Mouse (Mus musculus): ENCODE results near the gene Ube2k. TPM values are rescaled to one million over a fixed set of nuclear protein-coding genes. Genes with fewer than 3 reads are reported as not detected.

The Ube2k gene
- polyA plus RNA-seq, 1 experiment from 2014 or later, result 192 TPM

GRCm38 (mm10) chr5:65541889-65542288, 4.9 kb downstream of the Ube2k start:
- Histone ChIP-seq H3K9me3 (replicated peaks) (no peaks in the 10 kb centered on the region), H3K4me3 (no peak overlapping the region), H3K4me1 (peaks cover 13% of the 10 kb centered on the region), H3K36me3 (peaks cover 39% of the 10 kb centered on the region), H3K27me3 (ENCODE audit: low read depth, poor library complexity, severe bottlenecking) (no peaks in the 10 kb centered on the region), H3K27ac (replicated peaks) (no peak overlapping the region)
- 93% methylated on average over 3 of the region's 3 CpGs for WGBS
- DNase-seq (ENCODE audit: low spot score), result no peak

GRCm38 (mm10) chr5:65543491-65543890, 6.5 kb downstream of the Ube2k start:
- Histone ChIP-seq H3K27ac (replicated peaks) (no peak overlapping the region), H3K4me3 (no peak overlapping the region), H3K9me3 (replicated peaks) (no peaks in the 10 kb centered on the region), H3K4me1 (peaks cover 10% of the 10 kb centered on the region), H3K36me3 (peaks cover 49% of the 10 kb centered on the region), H3K27me3 (ENCODE audit: low read depth, poor library complexity, severe bottlenecking) (no peaks in the 10 kb centered on the region)
- whole genome bisulfite sequencing, result 88% methylated on average over 1 of the region's 1 CpGs
- no peak for DNase-seq (ENCODE audit: low spot score)

DNA sequence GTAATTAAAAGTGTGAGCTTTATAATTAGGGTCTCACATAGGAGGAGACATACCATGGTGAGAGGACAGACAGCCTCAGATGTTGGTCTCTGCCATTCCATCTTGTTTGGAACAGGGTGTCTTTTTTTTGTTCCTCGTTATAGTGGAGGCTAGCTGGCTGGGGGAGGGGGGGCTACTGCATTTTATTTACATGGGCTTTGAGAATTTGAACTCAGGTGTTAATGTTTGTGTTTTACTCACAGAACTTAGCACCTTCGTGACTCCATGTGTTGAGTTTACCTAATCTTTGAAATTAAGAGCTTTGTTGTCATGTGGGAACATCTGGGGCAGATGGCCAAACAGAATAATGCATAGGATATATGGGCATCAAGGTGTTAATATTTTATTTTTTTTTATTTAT, 7.6 kb downstream of the Ube2k start:
- Histone ChIP-seq H3K4me3 (no peak overlapping the region), H3K9me3 (replicated peaks) (no peaks in the 10 kb centered on the region), H3K36me3 (peaks cover 59% of the 10 kb centered on the region), H3K4me1 (no peaks in the 10 kb centered on the region), H3K27me3 (ENCODE audit: low read depth, poor library complexity, severe bottlenecking) (no peaks in the 10 kb centered on the region), H3K27ac (replicated peaks) (no peak overlapping the region)
- DNase-seq (ENCODE audit: low spot score), result no peak
- 90% methylated on average over 2 of the region's 2 CpGs for WGBS

- Histone ChIP-seq H3K4me3 (no peak overlapping the region), H3K4me1 (no peaks in the 10 kb centered on the region), H3K36me3 (peaks cover 85% of the 10 kb centered on the region), H3K9me3 (replicated peaks) (peaks cover 3% of the 10 kb centered on the region), H3K27me3 (ENCODE audit: low read depth, poor library complexity, severe bottlenecking) (no peaks in the 10 kb centered on the region), H3K27ac (replicated peaks) (no peak overlapping the region)
- WGBS, result 98% methylated on average over 1 of the region's 1 CpGs
- no peak for DNase-seq (ENCODE audit: low spot score)
These were observed 12.6 kb downstream of the Ube2k start for GRCm38 (mm10) chr5:65549677-65550076.

DNA sequence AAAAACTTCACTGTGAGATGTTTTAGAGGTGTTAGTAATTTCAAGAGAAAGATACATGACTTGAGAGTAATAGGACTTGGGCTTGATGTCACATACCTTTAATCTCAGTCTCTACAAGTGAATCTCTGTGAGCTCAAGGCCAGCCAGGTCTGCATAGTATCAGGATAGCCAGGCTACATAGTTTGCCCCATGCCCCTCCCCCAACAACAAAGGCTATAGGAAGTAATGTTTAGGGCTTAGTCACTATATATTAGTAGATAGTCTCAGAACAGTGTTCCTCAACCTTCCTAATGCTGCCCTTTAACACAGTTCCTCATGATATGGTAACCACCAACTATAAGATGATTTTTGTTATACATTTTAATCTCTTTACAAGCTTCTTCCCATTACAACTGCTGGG, 20.1 kb downstream of the Ube2k start:
- DNase-seq (ENCODE audit: low spot score), result no peak
- Histone ChIP-seq H3K27me3 (ENCODE audit: low read depth, poor library complexity, severe bottlenecking) (no peaks in the 10 kb centered on the region), H3K9me3 (replicated peaks) (peaks cover 3% of the 10 kb centered on the region), H3K4me3 (no peak overlapping the region), H3K27ac (replicated peaks) (no peak overlapping the region), H3K4me1 (peaks cover 11% of the 10 kb centered on the region), H3K36me3 (peaks cover 43% of the 10 kb centered on the region)

- no peak for DNase-seq (ENCODE audit: low spot score)
- no peak overlapping the region for H3K27ac ChIP-seq (replicated peaks)
These were observed 24.3 kb downstream of the Ube2k start for GRCm38 (mm10) chr5:65561125-65561893.

GRCm38 (mm10) chr5:65565486-65565885, 28.5 kb downstream of the Ube2k start:
- H3K4me3 ChIP-seq, result no peak overlapping the region
- H3K36me3 ChIP-seq, result peaks cover 37% of the 10 kb centered on the region
- DNase-seq (ENCODE audit: low spot score), result no peak
- no peaks in the 10 kb centered on the region for H3K9me3 ChIP-seq (replicated peaks)
- peaks cover 10% of the 10 kb centered on the region for H3K4me1 ChIP-seq
- 89% methylated on average over 2 of the region's 2 CpGs for WGBS
- H3K27me3 ChIP-seq (ENCODE audit: low read depth, poor library complexity, severe bottlenecking), result no peaks in the 10 kb centered on the region
- H3K27ac ChIP-seq (replicated peaks), result no peak overlapping the region

More at GRCm38 (mm10) chr5:65561125-65561893, 24.3 kb downstream of the Ube2k start:
- peaks cover 11% of the 10 kb centered on the region for H3K4me1 ChIP-seq
- no peak overlapping the region for H3K4me3 ChIP-seq
- H3K27me3 ChIP-seq (ENCODE audit: low read depth, poor library complexity, severe bottlenecking), result no peaks in the 10 kb centered on the region
- H3K9me3 ChIP-seq (replicated peaks), result no peaks in the 10 kb centered on the region
- WGBS, result 36% methylated on average over 20 of the region's 20 CpGs
- peaks cover 15% of the 10 kb centered on the region; the same call in 1 of the 2 replicates for H3K36me3 ChIP-seq

DNA sequence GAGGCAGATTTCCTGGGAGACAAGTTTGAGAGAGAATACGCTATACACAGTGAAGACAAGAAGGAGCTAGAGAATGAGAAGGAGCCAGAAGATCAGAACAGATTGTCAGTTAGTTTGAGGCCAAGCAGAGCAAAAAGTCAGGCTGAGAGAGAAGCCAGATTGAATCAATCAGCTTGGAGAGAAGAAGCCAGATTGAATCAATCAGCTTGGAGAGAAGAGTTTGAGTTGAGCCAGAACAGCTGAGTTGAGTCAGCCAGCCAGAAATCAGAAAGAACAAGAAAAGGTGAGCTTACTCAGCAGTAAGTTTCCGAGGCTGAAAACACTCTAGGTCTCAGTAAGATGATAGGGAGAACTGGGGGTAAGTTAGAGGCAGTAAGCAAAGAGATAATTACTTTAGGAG, 37.8 kb downstream of the Ube2k start:
- no peak for DNase-seq (ENCODE audit: low spot score)
- WGBS, result 88% methylated on average over 2 of the region's 2 CpGs
- no peak overlapping the region for H3K4me3 ChIP-seq

GRCm38 (mm10) chr5:65575896-65576295, 38.9 kb downstream of the Ube2k start:
- no peaks in the 10 kb centered on the region for H3K9me3 ChIP-seq (replicated peaks)
- H3K27me3 ChIP-seq (ENCODE audit: low read depth, poor library complexity, severe bottlenecking), result no peaks in the 10 kb centered on the region
- WGBS, result 90% methylated on average over 2 of the region's 2 CpGs
- no peaks in the 10 kb centered on the region for H3K4me1 ChIP-seq
- H3K36me3 ChIP-seq, result peaks cover 62% of the 10 kb centered on the region
- no peak overlapping the region for H3K27ac ChIP-seq (replicated peaks)
- no peak overlapping the region for H3K4me3 ChIP-seq
- no peak for DNase-seq (ENCODE audit: low spot score)

More for the DNA sequence above, 37.8 kb downstream of the Ube2k start:
- no peaks in the 10 kb centered on the region for H3K27me3 ChIP-seq (ENCODE audit: low read depth, poor library complexity, severe bottlenecking)
- peaks cover 61% of the 10 kb centered on the region for H3K36me3 ChIP-seq
- no peaks in the 10 kb centered on the region for H3K4me1 ChIP-seq
- no peaks in the 10 kb centered on the region for H3K9me3 ChIP-seq (replicated peaks)
- H3K27ac ChIP-seq (replicated peaks), result no peak overlapping the region

- no peak for DNase-seq (ENCODE audit: low spot score)
- no peak overlapping the region for H3K4me3 ChIP-seq
- H3K36me3 ChIP-seq, result peaks cover 64% of the 10 kb centered on the region
- no peak overlapping the region for H3K27ac ChIP-seq (replicated peaks)
- no peaks in the 10 kb centered on the region for H3K27me3 ChIP-seq (ENCODE audit: low read depth, poor library complexity, severe bottlenecking)
- H3K4me1 ChIP-seq, result no peaks in the 10 kb centered on the region
- H3K9me3 ChIP-seq (replicated peaks), result no peaks in the 10 kb centered on the region
- WGBS, result 82% methylated on average over 3 of the region's 3 CpGs
These were observed 41.5 kb downstream of the Ube2k start for GRCm38 (mm10) chr5:65578545-65578944.

GRCm38 (mm10) chr5:65586291-65586690, 49.3 kb downstream of the Ube2k start:
- Histone ChIP-seq H3K27ac (replicated peaks) (no peak overlapping the region), H3K9me3 (replicated peaks) (no peaks in the 10 kb centered on the region), H3K36me3 (peaks cover 86% of the 10 kb centered on the region), H3K4me3 (no peak overlapping the region), H3K27me3 (ENCODE audit: low read depth, poor library complexity, severe bottlenecking) (no peaks in the 10 kb centered on the region), H3K4me1 (no peaks in the 10 kb centered on the region)
- no peak for DNase-seq (ENCODE audit: low spot score)
- WGBS, result 95% methylated on average over 5 of the region's 5 CpGs

- DNase-seq (ENCODE audit: low spot score), result no peak
- H3K27me3 ChIP-seq (ENCODE audit: low read depth, poor library complexity, severe bottlenecking), result no peaks in the 10 kb centered on the region
These were observed 53.2 kb downstream of the Ube2k start for GRCm38 (mm10) chr5:65590199-65590598.

GRCm38 (mm10) chr5:65592421-65592820, 55.4 kb downstream of the Ube2k start:
- Histone ChIP-seq H3K9me3 (replicated peaks) (no peaks in the 10 kb centered on the region), H3K27ac (replicated peaks) (no peak overlapping the region), H3K4me3 (no peak overlapping the region), H3K27me3 (ENCODE audit: low read depth, poor library complexity, severe bottlenecking) (no peaks in the 10 kb centered on the region), H3K36me3 (peaks cover 85% of the 10 kb centered on the region), H3K4me1 (no peaks in the 10 kb centered on the region)
- no peak for DNase-seq (ENCODE audit: low spot score)
- WGBS, result 94% methylated on average over 2 of the region's 2 CpGs

More at GRCm38 (mm10) chr5:65590199-65590598, 53.2 kb downstream of the Ube2k start:
- no peak overlapping the region for H3K4me3 ChIP-seq
- no peak overlapping the region for H3K27ac ChIP-seq (replicated peaks)
- H3K9me3 ChIP-seq (replicated peaks), result no peaks in the 10 kb centered on the region
- no peaks in the 10 kb centered on the region for H3K4me1 ChIP-seq
- H3K36me3 ChIP-seq, result peaks cover 91% of the 10 kb centered on the region
- 94% methylated on average over 1 of the region's 1 CpGs for WGBS

Data from midbrain, embryonic 10.5 days (tissue).